Mouse (Mus musculus): ENCODE measurements at regions not wholly inside any gene's neighbourhood (a gene's known extent, or its start where the extent isn't known, plus 50 kb on each side); places are given as distances from the start of the nearest gene placed in this dataset.

DNA sequence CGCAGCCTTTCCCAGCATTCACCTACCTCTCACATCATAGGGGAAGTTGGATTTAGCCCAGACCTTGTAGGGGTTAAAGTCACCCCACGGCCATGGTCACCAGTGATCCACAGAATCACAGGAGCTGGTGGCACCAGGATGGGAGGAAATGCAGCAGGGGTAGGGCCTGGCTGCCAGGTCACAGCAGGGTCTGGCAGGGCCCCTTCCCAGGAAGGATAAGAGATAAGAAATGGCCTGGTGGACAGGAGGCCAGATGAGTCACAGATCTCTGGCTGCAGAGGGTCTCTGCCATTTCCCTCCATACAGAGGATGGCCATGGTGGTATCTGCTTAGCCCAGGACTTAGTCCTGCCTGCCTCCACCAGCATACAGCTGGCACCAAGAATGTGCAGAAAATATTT is 103.0 kb downstream of the Cstad start:
- WGBS = 82% methylated on average over 2 of the region's 2 CpGs
- Histone ChIP-seq H3K27me3 (ENCODE audit: control insufficient read depth, insufficient read depth, low read length) (no peaks in the 10 kb centered on the region), H3K9ac (ENCODE audit: low read depth, low read length, severe bottlenecking) (no peak overlapping the region), H3K4me1 (ENCODE audit: control insufficient read depth, insufficient read depth, low read length) (peaks cover 23% of the 10 kb centered on the region), H3K4me3 (replicated peaks; ENCODE audit: low read length) (no peak overlapping the region), H3K36me3 (ENCODE audit: control insufficient read depth, insufficient read depth, low read length) (no peaks in the 10 kb centered on the region), H3K9me3 (ENCODE audit: control insufficient read depth, low read length) (no peaks in the 10 kb centered on the region), H3K4me2 (replicated peaks; ENCODE audit: low read depth, low read length, severe bottlenecking) (no peak overlapping the region), H3K27ac (replicated peaks; ENCODE audit: low read depth, low read length) (no peak overlapping the region)
- ATAC-seq (ENCODE audit: low FRiP score, low read depth) (no peak), DNase-seq (ENCODE audit: low spot score) (no peak)
- no peak for TF ChIP-seq POLR2A (IDR thresholded peaks at IDR 0.05; ENCODE audit: borderline replicate concordance, extremely low read depth, insufficient read depth, insufficient read length)

DNA sequence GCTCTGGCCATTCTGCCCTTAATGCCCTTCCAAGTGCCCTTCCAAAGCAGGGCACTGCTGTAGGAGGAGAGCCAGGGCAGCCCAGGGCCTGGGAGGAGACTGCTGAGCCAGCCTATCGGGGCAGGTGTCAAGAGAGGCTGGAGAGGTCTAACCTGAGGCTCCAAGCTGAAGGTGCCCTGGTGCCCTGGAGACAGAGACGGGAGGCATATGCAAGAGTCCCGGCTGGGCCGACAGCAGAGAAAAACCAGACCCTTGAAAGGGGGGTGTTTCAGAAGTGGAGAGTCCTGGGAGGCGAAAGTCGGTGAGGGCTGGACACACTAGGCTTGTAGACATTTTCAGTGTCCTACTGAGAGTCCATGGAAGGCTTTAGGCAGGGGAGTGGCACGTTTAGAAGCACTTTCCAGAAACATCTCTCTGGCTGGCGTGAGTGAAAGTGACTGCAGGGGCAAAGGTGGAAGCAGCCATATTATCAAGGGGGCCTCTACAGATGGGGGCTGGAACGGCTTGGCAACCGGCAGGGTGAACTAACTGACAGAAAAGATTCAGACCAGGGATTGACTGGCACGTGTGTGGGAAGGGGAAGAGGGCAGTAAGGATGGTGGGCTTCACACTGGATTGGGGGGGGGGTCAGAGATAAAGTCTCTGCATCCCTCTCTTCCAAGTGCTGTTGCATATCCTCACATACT is 101.1 kb downstream of the Cstad start:
- no peak for DNase-seq (ENCODE audit: low spot score)
- H3K9ac ChIP-seq (ENCODE audit: low read depth, low read length, severe bottlenecking) = no peak overlapping the region

DNA sequence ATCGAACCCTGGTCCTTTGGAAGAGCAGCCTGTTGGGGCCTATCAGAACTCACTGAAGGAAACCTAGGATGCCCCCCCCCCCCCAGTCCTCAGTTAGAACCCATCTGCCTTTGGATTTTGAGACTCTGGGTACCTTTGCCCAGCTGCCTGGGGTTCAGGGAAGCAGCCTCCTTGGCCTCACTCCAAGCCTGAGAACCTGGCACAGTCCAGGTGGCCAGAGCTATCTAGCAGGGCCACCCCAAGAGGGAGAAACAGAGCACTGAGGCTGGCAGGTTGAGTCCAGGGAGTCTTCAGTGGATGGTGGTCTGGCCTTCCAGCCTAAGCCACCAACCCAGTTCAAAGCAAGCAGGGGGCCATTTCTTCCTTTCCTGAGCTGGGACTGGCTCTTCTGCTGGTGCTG is 100.2 kb downstream of the Cstad start:
- H3K27ac ChIP-seq (replicated peaks; ENCODE audit: low read depth, low read length) = no peak overlapping the region
- no peak overlapping the region for H3K9ac ChIP-seq (ENCODE audit: low read depth, low read length, severe bottlenecking)
- no peaks in the 10 kb centered on the region for H3K36me3 ChIP-seq (ENCODE audit: control insufficient read depth, insufficient read depth, low read length)
- ATAC-seq (ENCODE audit: low FRiP score, low read depth) (no peak), DNase-seq (ENCODE audit: low spot score) (no peak)
- TF ChIP-seq POLR2A (IDR thresholded peaks at IDR 0.05; ENCODE audit: borderline replicate concordance, extremely low read depth, insufficient read depth, insufficient read length) = no peak
- no peak overlapping the region for H3K4me2 ChIP-seq (replicated peaks; ENCODE audit: low read depth, low read length, severe bottlenecking)
- no peaks in the 10 kb centered on the region for H3K9me3 ChIP-seq (ENCODE audit: control insufficient read depth, low read length)
- H3K4me3 ChIP-seq (replicated peaks; ENCODE audit: low read length) = no peak overlapping the region
- H3K4me1 ChIP-seq (ENCODE audit: control insufficient read depth, insufficient read depth, low read length) = peaks cover 31% of the 10 kb centered on the region
- H3K27me3 ChIP-seq (ENCODE audit: control insufficient read depth, insufficient read depth, low read length) = no peaks in the 10 kb centered on the region
- 88% methylated on average over 1 of the region's 1 CpGs for WGBS

More for the DNA sequence above, 101.1 kb downstream of the Cstad start:
- H3K4me3 ChIP-seq (replicated peaks; ENCODE audit: low read length) = no peak overlapping the region
- no peaks in the 10 kb centered on the region for H3K27me3 ChIP-seq (ENCODE audit: control insufficient read depth, insufficient read depth, low read length)
- no peak for TF ChIP-seq POLR2A (IDR thresholded peaks at IDR 0.05; ENCODE audit: borderline replicate concordance, extremely low read depth, insufficient read depth, insufficient read length)
- no peak overlapping the region for H3K27ac ChIP-seq (replicated peaks; ENCODE audit: low read depth, low read length)
- ATAC-seq (ENCODE audit: low FRiP score, low read depth) = no peak
- H3K4me1 ChIP-seq (ENCODE audit: control insufficient read depth, insufficient read depth, low read length) = peaks cover 34% of the 10 kb centered on the region
- no peaks in the 10 kb centered on the region for H3K9me3 ChIP-seq (ENCODE audit: control insufficient read depth, low read length)
- no peak overlapping the region for H3K4me2 ChIP-seq (replicated peaks; ENCODE audit: low read depth, low read length, severe bottlenecking)
- H3K36me3 ChIP-seq (ENCODE audit: control insufficient read depth, insufficient read depth, low read length) = no peaks in the 10 kb centered on the region
- WGBS = 42% methylated on average over 11 of the region's 11 CpGs

DNA sequence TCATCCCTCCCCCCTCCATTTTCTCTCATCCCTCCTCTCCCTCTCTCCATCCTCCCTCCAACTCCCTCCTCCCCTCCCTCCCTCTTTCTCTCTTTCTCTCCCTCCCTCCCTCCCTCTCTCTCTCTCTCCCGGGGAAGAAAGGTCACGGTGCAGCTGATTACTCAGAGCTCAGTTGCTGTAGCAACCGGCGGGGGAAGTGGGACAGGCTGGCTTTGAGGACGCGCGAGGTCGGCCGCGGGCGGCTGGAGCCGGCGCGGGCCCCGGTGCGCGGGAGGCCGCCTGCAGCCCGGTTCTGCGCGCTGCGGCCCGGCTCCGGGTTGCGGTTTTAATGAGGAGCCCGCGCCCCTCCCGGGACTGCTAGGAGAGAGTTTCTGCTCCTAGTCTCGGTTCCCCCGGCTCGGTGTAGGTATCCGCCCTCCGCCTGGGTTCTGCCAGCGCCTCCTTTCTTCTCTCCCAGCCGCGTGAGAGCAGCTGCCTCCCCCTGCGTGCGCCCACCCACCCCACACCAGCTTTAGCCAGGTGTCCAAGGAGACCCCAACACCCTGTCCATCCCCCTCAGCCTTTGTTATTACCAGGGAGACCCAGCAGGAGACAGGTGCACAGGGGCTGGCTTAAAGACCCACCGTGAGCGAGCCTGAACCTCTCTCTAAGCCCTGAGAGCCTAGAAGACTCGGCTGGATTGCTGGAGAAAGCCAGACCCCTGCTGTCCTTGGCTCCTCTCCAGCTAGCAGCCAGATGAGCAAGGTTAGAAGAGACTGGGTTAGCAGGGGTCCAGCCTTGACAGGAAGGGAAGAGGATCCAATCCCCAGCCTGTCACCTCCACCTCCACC is 98.6 kb downstream of the Cstad start:
- H3K4me1 ChIP-seq (ENCODE audit: control insufficient read depth, insufficient read depth, low read length) = peaks cover 30% of the 10 kb centered on the region
- peak overlapping the region; percentile 74 for H3K9ac ChIP-seq (ENCODE audit: low read depth, low read length, severe bottlenecking)
- ATAC-seq (ENCODE audit: low FRiP score, low read depth) (peak; percentile 87), DNase-seq (ENCODE audit: low spot score) (peak; percentile 86)
- H3K27me3 ChIP-seq (ENCODE audit: control insufficient read depth, insufficient read depth, low read length) = no peaks in the 10 kb centered on the region
- peak overlapping the region; percentile 82 for H3K4me2 ChIP-seq (replicated peaks; ENCODE audit: low read depth, low read length, severe bottlenecking)
- H3K36me3 ChIP-seq (ENCODE audit: control insufficient read depth, insufficient read depth, low read length) = no peaks in the 10 kb centered on the region
- 1% methylated on average over 33 of the region's 41 CpGs for WGBS
- 0 out of 2 replicates have a peak, but pooled peaks have one; percentile 15 for TF ChIP-seq POLR2A (IDR thresholded peaks at IDR 0.05; ENCODE audit: borderline replicate concordance, extremely low read depth, insufficient read depth, insufficient read length)
- H3K4me3 ChIP-seq (replicated peaks; ENCODE audit: low read length) = peak overlapping the region; percentile 43
- peak overlapping the region; percentile 97 for H3K27ac ChIP-seq (replicated peaks; ENCODE audit: low read depth, low read length)
- H3K9me3 ChIP-seq (ENCODE audit: control insufficient read depth, low read length) = no peaks in the 10 kb centered on the region

DNA sequence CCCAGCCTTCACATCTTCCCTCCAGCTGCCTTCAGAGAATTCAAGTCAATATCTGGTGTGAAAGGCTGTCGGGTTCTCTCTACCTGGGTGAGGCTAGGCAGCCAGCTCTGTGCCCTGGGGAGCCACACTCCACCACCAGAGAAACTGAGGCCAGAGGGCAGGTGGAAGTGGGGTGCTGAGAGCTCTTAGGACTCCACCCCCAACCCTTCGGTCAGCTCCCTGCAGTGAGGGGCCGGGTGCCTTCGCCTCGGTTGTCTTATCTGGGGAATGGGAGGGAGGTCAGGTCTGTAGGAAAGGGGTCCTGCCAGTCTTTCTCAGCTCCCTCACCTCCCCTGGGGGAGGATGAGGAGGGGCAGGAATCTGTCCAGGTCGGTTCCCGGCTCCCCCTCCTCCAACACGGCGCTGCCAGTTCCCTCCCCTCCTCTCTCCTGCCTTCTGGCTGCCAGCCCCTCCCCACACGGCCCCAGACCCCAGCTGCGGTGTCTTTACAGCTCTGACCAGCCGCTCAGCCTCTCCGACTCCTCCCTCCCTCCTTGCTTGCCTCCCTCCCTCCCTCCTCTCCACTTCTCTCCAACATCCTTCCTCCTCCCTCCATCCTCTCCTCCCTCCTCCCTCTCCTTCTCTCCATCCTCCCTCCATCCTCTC is 97.8 kb downstream of the Cstad start:
- no peaks in the 10 kb centered on the region for H3K27me3 ChIP-seq (ENCODE audit: control insufficient read depth, insufficient read depth, low read length)
- TF ChIP-seq POLR2A (IDR thresholded peaks at IDR 0.05; ENCODE audit: borderline replicate concordance, extremely low read depth, insufficient read depth, insufficient read length) = no peak
- H3K27ac ChIP-seq (replicated peaks; ENCODE audit: low read depth, low read length) = peak overlapping the region; percentile 97
- DNase-seq (ENCODE audit: low spot score) = peak; percentile 83
- ATAC-seq (ENCODE audit: low FRiP score, low read depth) = peak; percentile 85
- H3K4me3 ChIP-seq (replicated peaks; ENCODE audit: low read length) = peak overlapping the region; percentile 43
- WGBS = 3% methylated on average over 13 of the region's 13 CpGs
- H3K9ac ChIP-seq (ENCODE audit: low read depth, low read length, severe bottlenecking) = peak overlapping the region; percentile 74
- H3K36me3 ChIP-seq (ENCODE audit: control insufficient read depth, insufficient read depth, low read length) = no peaks in the 10 kb centered on the region
- H3K4me1 ChIP-seq (ENCODE audit: control insufficient read depth, insufficient read depth, low read length) = peaks cover 31% of the 10 kb centered on the region
- H3K4me2 ChIP-seq (replicated peaks; ENCODE audit: low read depth, low read length, severe bottlenecking) = peak overlapping the region; percentile 82
- no peaks in the 10 kb centered on the region for H3K9me3 ChIP-seq (ENCODE audit: control insufficient read depth, low read length)

All from limb, embryonic 14.5 days (tissue).